Mouse (Mus musculus): ENCODE measurements around the gene Zbtb4. TPM values are rescaled to one million over a fixed set of nuclear protein-coding genes. Genes with fewer than 3 reads are reported as not detected.

The Zbtb4 gene
- polyA plus RNA-seq (2015; fragmentation: Nextera tagmentation; extraction: Ambion mirVana) = 2.6 and 2.7 TPM in 2 replicates

DNA sequence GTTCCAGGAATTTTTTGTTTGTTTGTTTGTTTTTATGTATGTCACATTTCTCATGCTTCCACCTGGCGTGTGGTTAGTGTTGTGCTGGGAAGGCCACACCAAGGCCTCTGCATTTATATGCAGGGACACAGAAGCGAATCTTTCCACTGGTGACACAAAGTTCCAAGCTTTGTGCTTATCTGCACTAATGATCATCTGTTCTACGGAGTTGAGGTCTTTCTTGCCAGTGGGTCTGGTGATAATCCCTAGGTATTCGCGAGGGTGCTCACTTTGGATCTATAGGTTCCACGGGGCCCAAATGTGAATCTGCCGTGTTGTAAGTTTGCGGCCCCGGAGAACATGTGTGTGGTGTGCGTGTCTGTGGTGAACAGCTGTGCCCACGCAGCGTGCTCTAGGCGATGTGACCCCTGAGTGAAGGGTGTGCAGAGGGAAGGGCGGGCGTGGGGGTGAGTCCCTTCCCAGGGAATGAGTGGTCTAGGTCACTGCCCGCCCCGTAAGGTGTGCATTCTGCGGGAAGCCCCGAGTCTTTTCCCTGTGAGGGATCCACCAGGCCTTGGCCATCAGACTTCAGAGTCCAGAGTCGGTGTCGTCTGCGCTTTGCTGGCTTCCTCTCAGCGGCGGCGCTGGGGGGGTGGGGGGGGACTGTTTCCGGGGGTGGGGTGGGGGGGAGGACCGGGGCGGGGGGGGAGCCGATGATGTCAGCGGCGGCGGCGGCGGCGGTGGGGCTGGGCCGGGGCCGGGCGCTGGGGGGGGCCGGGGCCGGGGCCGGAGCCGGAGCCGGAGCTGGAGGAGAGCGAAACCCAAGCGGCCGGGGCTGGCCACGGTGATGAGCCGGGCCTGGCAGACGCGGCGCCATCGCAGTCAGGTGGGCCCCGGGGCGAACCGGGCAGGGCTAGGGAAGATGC is at the start of gene Zbtb4:
Zbtb4 (plus strand) TSS at position 692 of the 905 bp plus-strand sequence.
- Histone ChIP-seq H3K4me2 (replicated peaks; ENCODE audit: low read depth) (peak within 1 kb of the TSS; percentile 78), H3K4me3 (ENCODE audit: low read depth, low read length) (peak within 1 kb of the TSS; percentile 93), H3K27me3 (ENCODE audit: control insufficient read depth, insufficient read depth, low read length) (no peaks in the 10 kb centered on the region), H3K4me1 (replicated peaks; ENCODE audit: control insufficient read depth, insufficient read depth) (peaks cover 4% of the 10 kb centered on the region), H3K9me3 (ENCODE audit: control insufficient read depth, low read length) (no peaks in the 10 kb centered on the region), H3K27ac (replicated peaks) (peak within 1 kb of the TSS; percentile 95), H3K36me3 (ENCODE audit: control insufficient read depth, insufficient read depth, low read length) (no peaks in the 10 kb centered on the region), H3K9ac (ENCODE audit: low read length) (peak within 1 kb of the TSS; percentile 95)
- WGBS = 16% methylated on average over 40 of the region's 55 CpGs
- TF ChIP-seq EP300 (optimal IDR thresholded peaks at IDR 0.05) (no peak), CTCF (IDR thresholded peaks at IDR 0.05; ENCODE audit: low read depth) (no peak)
- ATAC-seq (ENCODE audit: low FRiP score, low TSS enrichment) (peak; percentile 67), DNase-seq (ENCODE audit: low spot score) (peak; percentile 58)

DNA sequence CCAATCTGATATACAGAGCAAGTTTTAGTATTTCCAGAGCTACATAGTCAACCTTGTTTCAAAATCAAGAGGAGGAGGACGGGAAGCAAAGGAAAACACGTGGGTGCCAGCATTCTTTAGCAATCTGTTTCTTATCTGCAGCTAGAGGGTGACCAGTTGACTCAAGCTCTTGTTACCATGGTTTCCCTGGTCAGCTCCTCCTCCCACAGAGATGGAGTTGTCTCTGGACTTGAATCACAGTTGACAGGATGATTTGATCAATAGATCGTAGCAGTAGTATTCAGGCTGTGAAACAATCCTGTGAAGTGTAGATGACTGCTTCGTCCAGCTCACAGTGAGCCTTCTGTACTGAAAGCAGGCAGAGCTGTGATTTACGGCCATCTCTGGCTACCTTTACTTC is 49.8 kb upstream of the Zbtb4 start:
- 16% methylated on average over 5 of the region's 5 CpGs for WGBS
- no peak for TF ChIP-seq CTCF (IDR thresholded peaks at IDR 0.05; ENCODE audit: low read depth)
- ATAC-seq (ENCODE audit: low FRiP score, low TSS enrichment) (peak; percentile 40; the same call in 1 of the 2 replicates), DNase-seq (ENCODE audit: low spot score) (peak; percentile 38)
- H3K36me3 ChIP-seq (ENCODE audit: control insufficient read depth, insufficient read depth, low read length) = no peaks in the 10 kb centered on the region
- H3K4me3 ChIP-seq (ENCODE audit: low read depth, low read length) = no peak overlapping the region
- H3K4me2 ChIP-seq (replicated peaks; ENCODE audit: low read depth) = no peak overlapping the region
- no peaks in the 10 kb centered on the region for H3K9me3 ChIP-seq (ENCODE audit: control insufficient read depth, low read length)
- H3K9ac ChIP-seq (ENCODE audit: low read length) = no peak overlapping the region
- no peak overlapping the region for H3K27ac ChIP-seq (replicated peaks)
- no peaks in the 10 kb centered on the region for H3K4me1 ChIP-seq (replicated peaks; ENCODE audit: control insufficient read depth, insufficient read depth)
- H3K27me3 ChIP-seq (ENCODE audit: control insufficient read depth, insufficient read depth, low read length) = no peaks in the 10 kb centered on the region

GRCm38 (mm10) chr11:69716953-69717352 is 48.8 kb upstream of the Zbtb4 start:
- no peak for DNase-seq (ENCODE audit: low spot score)
- Histone ChIP-seq H3K36me3 (ENCODE audit: control insufficient read depth, insufficient read depth, low read length) (no peaks in the 10 kb centered on the region), H3K4me1 (replicated peaks; ENCODE audit: control insufficient read depth, insufficient read depth) (no peaks in the 10 kb centered on the region), H3K27ac (replicated peaks) (no peak overlapping the region), H3K9me3 (ENCODE audit: control insufficient read depth, low read length) (no peaks in the 10 kb centered on the region), H3K4me2 (replicated peaks; ENCODE audit: low read depth) (no peak overlapping the region), H3K4me3 (ENCODE audit: low read depth, low read length) (no peak overlapping the region), H3K27me3 (ENCODE audit: control insufficient read depth, insufficient read depth, low read length) (no peaks in the 10 kb centered on the region), H3K9ac (ENCODE audit: low read length) (no peak overlapping the region)
- TF ChIP-seq EP300 (optimal IDR thresholded peaks at IDR 0.05) = no peak
- no peak for TF ChIP-seq CTCF (IDR thresholded peaks at IDR 0.05; ENCODE audit: low read depth)
- no peak for ATAC-seq (ENCODE audit: low FRiP score, low TSS enrichment)
- 72% methylated on average over 4 of the region's 4 CpGs for WGBS

DNA sequence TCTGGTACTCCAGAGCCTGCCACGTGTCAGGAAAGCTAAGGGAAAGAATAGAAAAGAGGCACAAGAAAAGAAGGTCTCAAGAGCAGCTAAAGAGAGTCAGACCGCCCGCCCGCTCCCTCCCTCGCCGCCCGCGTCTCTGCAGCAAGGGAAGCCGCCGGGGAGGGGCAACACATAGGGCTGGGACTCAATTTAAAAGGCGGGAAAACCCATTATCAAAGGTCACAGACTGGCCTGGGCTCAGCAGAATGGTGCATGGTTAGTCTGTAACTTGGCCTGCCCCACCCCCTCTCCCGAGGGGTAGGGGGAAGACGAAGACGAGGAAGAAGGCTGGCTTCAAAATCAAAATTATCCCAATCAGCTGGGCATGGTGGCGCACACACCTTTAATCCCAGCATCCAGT is 47.1 kb upstream of the Zbtb4 start:
- Histone ChIP-seq H3K9ac (ENCODE audit: low read length) (no peak overlapping the region), H3K4me3 (ENCODE audit: low read depth, low read length) (no peak overlapping the region), H3K27ac (replicated peaks) (no peak overlapping the region), H3K4me2 (replicated peaks; ENCODE audit: low read depth) (no peak overlapping the region), H3K27me3 (ENCODE audit: control insufficient read depth, insufficient read depth, low read length) (no peaks in the 10 kb centered on the region), H3K4me1 (replicated peaks; ENCODE audit: control insufficient read depth, insufficient read depth) (no peaks in the 10 kb centered on the region), H3K36me3 (ENCODE audit: control insufficient read depth, insufficient read depth, low read length) (no peaks in the 10 kb centered on the region), H3K9me3 (ENCODE audit: control insufficient read depth, low read length) (no peaks in the 10 kb centered on the region)
- WGBS = 35% methylated on average over 15 of the region's 15 CpGs
- no peak for ATAC-seq (ENCODE audit: low FRiP score, low TSS enrichment)
- DNase-seq (ENCODE audit: low spot score) = peak; percentile 27
- TF ChIP-seq EP300 (optimal IDR thresholded peaks at IDR 0.05) = no peak
- no peak for TF ChIP-seq CTCF (IDR thresholded peaks at IDR 0.05; ENCODE audit: low read depth)

GRCm38 (mm10) chr11:69719423-69719822 is 46.3 kb upstream of the Zbtb4 start:
- Histone ChIP-seq H3K4me2 (replicated peaks; ENCODE audit: low read depth) (no peak overlapping the region), H3K4me1 (replicated peaks; ENCODE audit: control insufficient read depth, insufficient read depth) (no peaks in the 10 kb centered on the region), H3K27me3 (ENCODE audit: control insufficient read depth, insufficient read depth, low read length) (no peaks in the 10 kb centered on the region), H3K9ac (ENCODE audit: low read length) (no peak overlapping the region), H3K27ac (replicated peaks) (no peak overlapping the region), H3K36me3 (ENCODE audit: control insufficient read depth, insufficient read depth, low read length) (no peaks in the 10 kb centered on the region), H3K4me3 (ENCODE audit: low read depth, low read length) (no peak overlapping the region), H3K9me3 (ENCODE audit: control insufficient read depth, low read length) (no peaks in the 10 kb centered on the region)
- TF ChIP-seq EP300 (optimal IDR thresholded peaks at IDR 0.05) (no peak), CTCF (IDR thresholded peaks at IDR 0.05; ENCODE audit: low read depth) (peak; percentile 29)
- WGBS = 72% methylated on average over 6 of the region's 6 CpGs
- ATAC-seq (ENCODE audit: low FRiP score, low TSS enrichment) (no peak), DNase-seq (ENCODE audit: low spot score) (no peak)

- no peak for TF ChIP-seq CTCF (IDR thresholded peaks at IDR 0.05; ENCODE audit: low read depth)
- no peak for TF ChIP-seq EP300 (optimal IDR thresholded peaks at IDR 0.05)
- Histone ChIP-seq H3K9ac (ENCODE audit: low read length) (no peak overlapping the region), H3K4me1 (replicated peaks; ENCODE audit: control insufficient read depth, insufficient read depth) (no peaks in the 10 kb centered on the region), H3K4me3 (ENCODE audit: low read depth, low read length) (no peak overlapping the region), H3K27me3 (ENCODE audit: control insufficient read depth, insufficient read depth, low read length) (no peaks in the 10 kb centered on the region), H3K4me2 (replicated peaks; ENCODE audit: low read depth) (no peak overlapping the region), H3K36me3 (ENCODE audit: control insufficient read depth, insufficient read depth, low read length) (no peaks in the 10 kb centered on the region), H3K9me3 (ENCODE audit: control insufficient read depth, low read length) (no peaks in the 10 kb centered on the region), H3K27ac (replicated peaks) (no peak overlapping the region)
- WGBS = 47% methylated on average over 6 of the region's 6 CpGs
- DNase-seq (ENCODE audit: low spot score) (peak; percentile 44), ATAC-seq (ENCODE audit: low FRiP score, low TSS enrichment) (no peak)
Observed at GRCm38 (mm10) chr11:69720852-69721251, 44.9 kb upstream of the Zbtb4 start.

All from stomach, postnatal 0 days (tissue).